Mouse (Mus musculus) cerebellum, adult 2 months (tissue): ENCODE measurements at regions not wholly inside any gene's neighbourhood (a gene's known extent, or its start where the extent isn't known, plus 50 kb on each side); places are given as distances from the start of the nearest gene placed in this dataset.

Experiments
- DNase-seq, 2 experiments: peaks; one replicate each; pipeline ENCODE4 v3.0.0; 2021
- H3K27ac ChIP-seq: fragments of 200-500 bp; 2 replicates; pipeline ENCODE4 v1.5.1; 2012; ENCODE audit warnings: low read length, control low read depth, inconsistent platforms; ENCODE audit not compliant: insufficient read depth
- H3K27me3 ChIP-seq: fragments of 200-500 bp; 2 replicates; pipeline ENCODE4 v1.6.1; 2012; ENCODE audit warnings: inconsistent platforms, mild to moderate bottlenecking, low read length, moderate library complexity; ENCODE audit not compliant: control insufficient read depth, insufficient read depth
- H3K4me1 ChIP-seq: fragments of 200-500 bp; 2 replicates; pipeline ENCODE4 v1.6.1; 2011; ENCODE audit warnings: low read length; ENCODE audit not compliant: control insufficient read depth, insufficient read depth
- H3K4me3 ChIP-seq: fragments of 200-500 bp; replicated peaks from 2 replicates; pipeline ENCODE3; 2011; ENCODE audit warnings: mild to moderate bottlenecking, low read depth, low read length, control low read depth; ENCODE audit not compliant: insufficient read depth
- CTCF ChIP-seq: fragments of 200-500 bp; IDR thresholded peaks from 2 replicates; pipeline ENCODE4 v1.5.1; 2011; ENCODE audit warnings: low read depth, mild to moderate bottlenecking, control low read depth, low read length, moderate library complexity, borderline replicate concordance; ENCODE audit not compliant: insufficient read depth
- POLR2A ChIP-seq: fragments of 200-500 bp; IDR thresholded peaks from 2 replicates; pipeline ENCODE4 v1.6.1; 2011; ENCODE audit warnings: low read length, control low read depth, borderline replicate concordance; ENCODE audit not compliant: insufficient read depth
- WGBS: fragments of 180-500 bp; shearing (Covaris S2); methylation state at CpG from one replicate; pipeline ENCODE4 v1.1.7; 2018; 5-methylcytosine and 5-hydroxymethylcytosine counted together

DNA sequence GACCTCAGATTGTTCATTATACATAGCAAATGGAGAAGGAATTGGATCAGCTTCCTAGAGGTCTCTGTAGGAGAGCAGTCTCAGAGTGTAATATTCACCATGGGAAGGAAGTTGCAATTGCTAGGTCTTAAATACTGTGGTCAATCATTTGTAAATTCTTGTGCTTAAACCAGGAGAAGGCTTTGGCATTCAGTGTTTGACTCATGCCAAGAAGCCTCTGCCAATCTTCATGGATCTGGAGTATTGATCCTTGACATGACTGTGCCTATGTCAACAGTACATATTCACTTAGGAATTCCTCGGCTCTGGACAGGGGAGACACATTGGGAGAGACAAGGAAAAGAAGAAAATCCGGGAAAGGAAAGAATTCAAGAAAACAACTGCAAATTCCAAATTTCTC is 174.9 kb upstream of the Gm10295 start:
- WGBS = 87% methylated on average over 2 of the region's 2 CpGs
- H3K4me3 ChIP-seq = no peak overlapping the region

GRCm38 (mm10) chr7:71524577-71525126 is 173.4 kb upstream of the Gm10295 start:
- no peaks in the 10 kb centered on the region for H3K4me1 ChIP-seq
- TF ChIP-seq POLR2A = no peak
- no peak for TF ChIP-seq CTCF
- no peak overlapping the region for H3K4me3 ChIP-seq
- H3K27ac ChIP-seq = no peak overlapping the region
- no peaks in the 10 kb centered on the region for H3K27me3 ChIP-seq
- no peak for DNase-seq

More for the DNA sequence above, 174.9 kb upstream of the Gm10295 start:
- no peak for DNase-seq
- no peaks in the 10 kb centered on the region for H3K4me1 ChIP-seq
- TF ChIP-seq CTCF (no peak), POLR2A (no peak)
- no peaks in the 10 kb centered on the region for H3K27me3 ChIP-seq
- H3K27ac ChIP-seq = no peak overlapping the region

DNA sequence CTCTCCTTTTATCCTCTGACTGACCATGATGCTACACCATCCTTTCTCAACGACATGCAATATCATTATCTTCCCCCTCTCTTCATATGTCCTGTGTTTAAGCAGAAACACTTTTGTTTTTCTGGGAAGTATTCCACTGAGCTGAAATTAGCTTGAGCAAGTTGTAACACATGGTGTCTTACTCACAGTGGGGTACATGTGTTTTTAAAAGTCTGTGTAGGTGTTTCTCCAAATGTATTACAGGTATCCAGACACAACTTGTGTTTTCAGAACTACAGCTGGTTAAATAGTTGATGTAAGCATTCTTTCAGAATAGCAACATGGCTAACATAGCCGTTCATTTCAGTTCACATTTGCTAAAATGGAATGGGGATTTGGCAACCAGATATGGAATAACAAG is 172.8 kb upstream of the Gm10295 start:
- no peaks in the 10 kb centered on the region for H3K4me1 ChIP-seq
- no peak for TF ChIP-seq POLR2A
- TF ChIP-seq CTCF = no peak
- no peaks in the 10 kb centered on the region for H3K27me3 ChIP-seq
- WGBS = 83% methylated on average over 2 of the region's 2 CpGs
- no peak overlapping the region for H3K4me3 ChIP-seq
- no peak for DNase-seq
- no peak overlapping the region for H3K27ac ChIP-seq

GRCm38 (mm10) chr7:71507379-71507778 is 156.1 kb upstream of the Gm10295 start:
- no peak overlapping the region for H3K4me3 ChIP-seq
- H3K27ac ChIP-seq = no peak overlapping the region
- no peak for DNase-seq
- WGBS = 68% methylated on average over 3 of the region's 3 CpGs
- H3K4me1 ChIP-seq = no peaks in the 10 kb centered on the region
- TF ChIP-seq POLR2A = no peak
- TF ChIP-seq CTCF = no peak
- H3K27me3 ChIP-seq = no peaks in the 10 kb centered on the region

- DNase-seq = no peak
- TF ChIP-seq POLR2A = no peak
- no peak for TF ChIP-seq CTCF
- H3K27me3 ChIP-seq = no peaks in the 10 kb centered on the region
- WGBS = 69% methylated on average over 6 of the region's 6 CpGs
- no peak overlapping the region for H3K4me3 ChIP-seq
- no peaks in the 10 kb centered on the region for H3K4me1 ChIP-seq
- H3K27ac ChIP-seq = no peak overlapping the region
These were observed 149.4 kb upstream of the Gm10295 start for GRCm38 (mm10) chr7:71500719-71501118.

DNA sequence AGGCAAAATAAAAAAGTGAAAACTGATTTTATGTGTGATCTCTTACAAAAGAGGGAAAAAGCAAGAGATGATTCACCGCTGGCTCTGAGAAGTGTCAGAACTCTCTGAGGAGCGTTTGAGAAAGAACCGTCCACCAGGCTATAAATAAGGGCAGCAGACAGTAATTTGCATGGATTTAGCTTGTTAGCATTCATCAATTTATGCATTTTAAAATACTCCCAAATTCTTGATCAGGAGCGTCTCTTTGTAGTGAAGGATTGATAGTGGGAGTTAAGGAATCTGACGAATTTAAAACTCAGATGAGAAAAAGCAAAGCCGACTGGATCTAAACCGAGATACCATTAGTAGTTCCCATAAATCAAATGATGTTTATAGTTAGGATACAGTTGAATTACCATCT is 146.8 kb upstream of the Gm10295 start:
- Histone ChIP-seq H3K27me3 (no peaks in the 10 kb centered on the region), H3K4me1 (no peaks in the 10 kb centered on the region), H3K4me3 (no peak overlapping the region), H3K27ac (no peak overlapping the region)
- no peak for TF ChIP-seq CTCF
- TF ChIP-seq POLR2A = no peak
- DNase-seq = no peak
- 92% methylated on average over 7 of the region's 7 CpGs for WGBS

DNA sequence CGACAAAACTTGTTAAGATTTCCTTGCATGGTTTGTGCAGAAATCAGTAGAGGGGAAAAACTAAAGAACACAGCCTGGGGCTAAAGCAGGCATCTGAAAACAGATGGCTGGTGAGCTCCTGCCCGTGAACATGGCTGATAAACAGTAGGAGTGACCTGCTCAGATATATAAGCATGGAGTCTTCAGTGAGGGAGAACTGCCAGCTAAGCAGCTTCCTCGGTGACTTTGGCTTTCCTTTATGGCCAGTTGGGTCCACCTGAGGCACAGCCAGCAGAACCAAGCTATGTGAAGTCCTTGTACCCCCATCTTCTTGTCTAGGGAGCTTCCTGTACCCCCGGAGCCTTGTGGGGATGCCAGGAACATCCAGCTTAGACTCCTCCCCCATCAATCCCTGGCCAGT is 139.8 kb upstream of the Gm10295 start:
- DNase-seq = peak in 1 of 2 experiments; percentile 4
- H3K27ac ChIP-seq = no peak overlapping the region
- TF ChIP-seq CTCF (no peak), POLR2A (no peak)
- H3K27me3 ChIP-seq = no peaks in the 10 kb centered on the region
- H3K4me3 ChIP-seq = no peak overlapping the region
- no peaks in the 10 kb centered on the region for H3K4me1 ChIP-seq
- 14% methylated on average over 4 of the region's 4 CpGs for WGBS

GRCm38 (mm10) chr7:71488016-71488650 is 136.8 kb upstream of the Gm10295 start:
- H3K4me3 ChIP-seq = no peak overlapping the region
- no peaks in the 10 kb centered on the region for H3K4me1 ChIP-seq
- H3K27me3 ChIP-seq = no peaks in the 10 kb centered on the region
- 77% methylated on average over 7 of the region's 7 CpGs for WGBS
- no peak for TF ChIP-seq CTCF
- DNase-seq = no peak
- H3K27ac ChIP-seq = no peak overlapping the region

- H3K4me3 ChIP-seq = no peak overlapping the region
- no peak overlapping the region for H3K27ac ChIP-seq
- no peak for DNase-seq
- no peaks in the 10 kb centered on the region for H3K4me1 ChIP-seq
- TF ChIP-seq CTCF = no peak
- no peak for TF ChIP-seq POLR2A
- H3K27me3 ChIP-seq = no peaks in the 10 kb centered on the region
- 90% methylated on average over 4 of the region's 4 CpGs for WGBS
These were observed 124.1 kb upstream of the Gm10295 start for GRCm38 (mm10) chr7:71475383-71475782.
